Mouse (Mus musculus) heart, adult 2 months (tissue): ENCODE results near the gene Smim1. TPM values are rescaled to one million over a fixed set of nuclear protein-coding genes. Genes with fewer than 3 reads are reported as not detected.

Source experiments
- DNase-seq, 2 experiments: peaks; one replicate each; pipeline ENCODE4 v3.0.0; 2021
- H3K27ac ChIP-seq: fragments of 200-600 bp; 2 replicates; pipeline ENCODE4 v1.8.1; 2022
- H3K27me3 ChIP-seq: fragments of 200-500 bp; 2 replicates; pipeline ENCODE4 v1.6.1; 2012; ENCODE audit warnings: mild to moderate bottlenecking, low read length, inconsistent platforms, mixed read lengths; ENCODE audit not compliant: control insufficient read depth, insufficient read depth
- H3K36me3 ChIP-seq: fragments of 200-500 bp; 2 replicates; pipeline ENCODE4 v1.6.1; 2012; ENCODE audit warnings: low read length, inconsistent platforms; ENCODE audit not compliant: control insufficient read depth, insufficient read depth
- H3K4me1 ChIP-seq: fragments of 200-500 bp; 2 replicates; pipeline ENCODE4 v1.6.1; 2011; ENCODE audit warnings: low read length; ENCODE audit not compliant: control insufficient read depth, insufficient read depth
- H3K4me3 ChIP-seq: fragments of 200-600 bp; 2 replicates; pipeline ENCODE4 v1.8.1; 2022
- H3K79me2 ChIP-seq: fragments of 200-500 bp; replicated peaks from 2 replicates; pipeline ENCODE4 v1.6.1; 2012; ENCODE audit warnings: mild to moderate bottlenecking, inconsistent platforms, low read length, moderate library complexity, mixed read lengths; ENCODE audit not compliant: control insufficient read depth, insufficient read depth
- H3K9ac ChIP-seq: fragments of 200-500 bp; 2 replicates; pipeline ENCODE4 v1.6.1; 2012; ENCODE audit warnings: low read depth, mild to moderate bottlenecking, control low read depth, inconsistent platforms, low read length, mixed read lengths
- CTCF ChIP-seq: fragments of 200-600 bp; IDR thresholded peaks from 2 replicates; pipeline ENCODE4 v1.8.1; 2022; ENCODE audit warnings: antibody characterized with exemption, mild to moderate bottlenecking, moderate library complexity
- EP300 ChIP-seq: fragments of 200-500 bp; IDR thresholded peaks from 2 replicates; pipeline ENCODE4 v1.6.1; 2011; ENCODE audit warnings: low read depth, low read length, control low read depth; ENCODE audit not compliant: insufficient read depth
- POLR2A ChIP-seq: fragments of 200-500 bp; IDR thresholded peaks from 2 replicates; pipeline ENCODE4 v1.6.1; 2011; ENCODE audit warnings: mild to moderate bottlenecking, low read depth, low read length, control low read depth; ENCODE audit not compliant: insufficient read depth
- WGBS: fragments of 180-500 bp; shearing (Covaris S2); methylation state at CpG from one replicate; pipeline ENCODE4 v1.1.7; 2018; 5-methylcytosine and 5-hydroxymethylcytosine counted together
- intact Hi-C: fragments of 180-260 bp; cut with DNase I; formaldehyde crosslinking; loops from one replicate; pipeline ENCODE4 v1.15.1; 2025
- polyA plus RNA-seq: library from polyadenylated mRNA; depleted of rRNA; stranded (reverse); fragments of >200 nt; gene quantifications from 2 replicates; pipeline ENCODE4 v1.2.3, GENCODE M21; 2012
- total RNA-seq, 2 experiments: library from RNA; stranded (reverse); gene quantifications; 2 replicates each; pipeline ENCODE4 v1.2.3; 2021

The Smim1 gene
- total and polyA plus RNA-seq, 3 experiments: 5.7 to 24.7 (median 7.8) TPM

DNA sequence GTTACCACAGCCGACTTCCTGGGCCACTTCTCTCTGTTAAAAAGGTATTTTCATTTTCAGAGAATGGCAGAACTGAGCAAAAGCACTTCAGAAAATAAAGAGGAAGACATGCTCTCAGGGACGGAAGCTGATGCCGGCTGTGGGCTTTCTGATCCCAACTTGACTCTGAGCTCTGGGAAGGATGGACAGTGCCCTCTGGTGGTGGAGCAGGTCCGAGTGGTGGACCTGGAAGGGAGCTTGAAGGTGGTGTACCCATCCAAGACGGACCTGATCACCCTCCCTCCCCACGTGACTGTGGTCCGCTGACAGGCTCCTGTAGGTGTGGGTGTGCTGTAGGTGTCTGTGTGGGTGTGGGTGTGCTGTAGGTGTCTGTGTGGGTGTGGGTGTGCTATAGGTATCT lies 6.5 kb downstream of the Smim1 start:
- Histone ChIP-seq H3K4me3 (no peak overlapping the region), H3K9ac (no peak overlapping the region), H3K27ac (no peak overlapping the region), H3K27me3 (no peaks in the 10 kb centered on the region), H3K4me1 (no peaks in the 10 kb centered on the region), H3K79me2 (no peaks in the 10 kb centered on the region; the same call in 1 of the 2 replicates), H3K36me3 (no peaks in the 10 kb centered on the region)
- peak; percentile 31 to 44 for DNase-seq
- WGBS: 65% methylated on average over 7 of the region's 7 CpGs
- TF ChIP-seq EP300 (no peak), CTCF (peak; percentile 70)
- intact Hi-C loops: no loop called here

DNA sequence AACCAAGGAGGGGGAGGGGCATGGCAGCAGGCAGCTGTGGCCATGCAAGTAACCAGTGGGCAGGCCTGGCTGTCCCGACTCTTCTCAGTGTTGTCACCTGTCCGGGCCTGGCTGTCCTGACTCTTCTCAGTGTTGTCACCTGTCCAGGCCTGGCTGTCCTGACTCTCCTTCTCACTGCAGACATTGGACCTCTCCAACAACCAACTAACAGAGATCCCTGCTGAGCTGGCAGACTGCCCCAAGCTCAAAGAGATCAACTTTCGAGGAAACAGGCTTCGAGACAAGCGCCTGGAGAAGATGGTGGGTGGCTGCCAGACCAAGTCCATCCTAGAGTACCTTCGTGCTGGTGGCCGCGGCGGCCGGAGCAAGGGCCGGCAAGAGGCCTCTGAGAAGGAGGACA lies 10.6 kb downstream of the Smim1 start:
- no peaks in the 10 kb centered on the region for H3K27me3 ChIP-seq
- H3K36me3 ChIP-seq: no peaks in the 10 kb centered on the region
- H3K79me2 ChIP-seq: peaks cover 15% of the 10 kb centered on the region
- intact Hi-C loops: no loop called here
- H3K27ac ChIP-seq: no peak overlapping the region
- 80% methylated on average over 11 of the region's 11 CpGs for WGBS
- TF ChIP-seq CTCF (no peak), POLR2A (no peak), EP300 (no peak)
- H3K4me3 ChIP-seq: no peak overlapping the region
- H3K9ac ChIP-seq: no peak overlapping the region
- no peak for DNase-seq
- peaks cover 7% of the 10 kb centered on the region for H3K4me1 ChIP-seq

DNA sequence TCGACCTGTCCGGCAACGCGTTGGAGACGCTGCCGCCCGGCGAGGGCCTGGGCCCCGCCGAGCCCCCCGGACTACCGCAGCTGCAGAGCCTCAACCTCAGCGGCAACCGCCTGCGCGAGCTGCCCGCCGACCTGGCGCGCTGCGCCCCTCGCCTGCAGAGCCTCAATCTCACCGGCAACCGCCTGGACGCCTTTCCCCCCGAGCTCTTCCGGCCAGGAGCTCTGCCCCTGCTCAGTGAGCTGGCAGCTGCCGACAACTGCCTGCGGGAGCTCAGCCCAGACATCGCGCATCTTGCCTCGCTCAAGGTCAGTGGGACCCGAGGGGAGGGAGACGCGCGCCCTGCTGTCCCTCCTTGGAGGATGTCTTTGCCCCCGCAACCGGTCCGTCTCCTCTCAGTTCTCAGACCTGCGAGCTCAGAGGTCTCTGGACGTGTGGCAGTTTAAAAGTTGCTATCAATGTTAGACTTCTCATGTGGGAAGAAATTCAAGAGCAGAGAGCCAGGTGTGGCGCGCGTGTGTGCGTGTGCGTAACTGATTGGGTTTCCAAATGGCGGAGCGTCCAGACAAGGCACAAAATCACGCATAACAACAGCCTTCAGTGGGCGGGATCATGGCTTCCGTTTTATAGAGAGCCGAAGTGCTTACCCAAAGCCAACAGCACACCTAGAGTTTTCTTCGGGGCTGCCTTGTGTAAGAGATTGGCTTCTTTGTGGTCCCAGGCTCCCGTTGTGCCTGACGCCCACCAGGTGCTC lies 13.7 kb downstream of the Smim1 start:
- 2% methylated on average over 55 of the region's 55 CpGs for WGBS
- intact Hi-C loops: loop anchor here (1.0 to 5.0 kb wide), 3 partner anchors 37 to 145 kb away; partner anchors contain the start of genes Cep104, Dffb, Trp73 and Wrap73
- Histone ChIP-seq H3K9ac (peak overlapping the region; percentile 97), H3K27ac (peak overlapping the region; percentile 74), H3K79me2 (peaks cover 15% of the 10 kb centered on the region), H3K27me3 (no peaks in the 10 kb centered on the region), H3K4me3 (peak overlapping the region; percentile 90), H3K4me1 (peaks cover 7% of the 10 kb centered on the region), H3K36me3 (no peaks in the 10 kb centered on the region)
- TF ChIP-seq POLR2A (no peak), CTCF (no peak), EP300 (no peak)
- DNase-seq: no peak

GRCm38 (mm10) chr4:154011646-154012089 lies 14.4 kb downstream of the Smim1 start, which contains the start of gene Lrrc47:
Gene Lrrc47, plus strand, starts transcription at chr4:154011731.
- H3K9ac ChIP-seq: peak within 1 kb of the TSS; percentile 97
- H3K4me1 ChIP-seq: peaks cover 7% of the 10 kb centered on the region
- intact Hi-C loops: loop anchor here (1.0 to 5.0 kb wide), 3 partner anchors 36 to 146 kb away; partner anchors contain the start of genes Cep104, Dffb, Trp73 and Wrap73
- H3K4me3 ChIP-seq: peak within 1 kb of the TSS; percentile 90
- peaks cover 15% of the 10 kb centered on the region for H3K79me2 ChIP-seq
- 1% methylated on average over 54 of the region's 59 CpGs for WGBS
- no peaks in the 10 kb centered on the region for H3K27me3 ChIP-seq
- H3K27ac ChIP-seq: peak within 1 kb of the TSS; percentile 74
- no peaks in the 10 kb centered on the region for H3K36me3 ChIP-seq
- peak; percentile 87 to 89 for DNase-seq
- TF ChIP-seq EP300 (no peak), CTCF (0 out of 2 replicates have a peak, but pooled peaks have one; percentile 2), POLR2A (peak; percentile 75)

GRCm38 (mm10) chr4:154010907-154011645 lies 15.0 kb downstream of the Smim1 start:
- H3K79me2 ChIP-seq: peaks cover 15% of the 10 kb centered on the region
- peak overlapping the region; percentile 74 for H3K27ac ChIP-seq
- 28% methylated on average over 13 of the region's 13 CpGs for WGBS
- H3K4me3 ChIP-seq: peak overlapping the region; percentile 90
- DNase-seq: no peak
- H3K9ac ChIP-seq: peak overlapping the region; percentile 86
- H3K36me3 ChIP-seq: no peaks in the 10 kb centered on the region
- no peak for TF ChIP-seq POLR2A
- no peak for TF ChIP-seq EP300
- TF ChIP-seq CTCF: no peak
- intact Hi-C loops: loop anchor here (1.0 to 5.0 kb wide), 3 partner anchors 53 to 146 kb away; partner anchors contain the start of genes Trp73 and Wrap73
- peaks cover 7% of the 10 kb centered on the region for H3K4me1 ChIP-seq
- H3K27me3 ChIP-seq: no peaks in the 10 kb centered on the region

- no peak for DNase-seq
- H3K36me3 ChIP-seq: no peaks in the 10 kb centered on the region
- intact Hi-C loops: no loop called here
Measured at GRCm38 (mm10) chr4:154007759-154008158, 18.3 kb downstream of the Smim1 start.

More at GRCm38 (mm10) chr4:154007759-154008158, 18.3 kb downstream of the Smim1 start:
- Histone ChIP-seq H3K9ac (no peak overlapping the region), H3K4me3 (no peak overlapping the region), H3K27me3 (no peaks in the 10 kb centered on the region), H3K79me2 (peaks cover 7% of the 10 kb centered on the region), H3K4me1 (peaks cover 2% of the 10 kb centered on the region), H3K27ac (no peak overlapping the region)
- no peak for TF ChIP-seq CTCF
- no peak for TF ChIP-seq EP300
- no peak for TF ChIP-seq POLR2A
- WGBS: 58% methylated on average over 4 of the region's 4 CpGs
